Mouse (Mus musculus): ENCODE measurements at regions not wholly inside any gene's neighbourhood (a gene's known extent, or its start where the extent isn't known, plus 50 kb on each side); places are given as distances from the start of the nearest gene placed in this dataset.

DNA sequence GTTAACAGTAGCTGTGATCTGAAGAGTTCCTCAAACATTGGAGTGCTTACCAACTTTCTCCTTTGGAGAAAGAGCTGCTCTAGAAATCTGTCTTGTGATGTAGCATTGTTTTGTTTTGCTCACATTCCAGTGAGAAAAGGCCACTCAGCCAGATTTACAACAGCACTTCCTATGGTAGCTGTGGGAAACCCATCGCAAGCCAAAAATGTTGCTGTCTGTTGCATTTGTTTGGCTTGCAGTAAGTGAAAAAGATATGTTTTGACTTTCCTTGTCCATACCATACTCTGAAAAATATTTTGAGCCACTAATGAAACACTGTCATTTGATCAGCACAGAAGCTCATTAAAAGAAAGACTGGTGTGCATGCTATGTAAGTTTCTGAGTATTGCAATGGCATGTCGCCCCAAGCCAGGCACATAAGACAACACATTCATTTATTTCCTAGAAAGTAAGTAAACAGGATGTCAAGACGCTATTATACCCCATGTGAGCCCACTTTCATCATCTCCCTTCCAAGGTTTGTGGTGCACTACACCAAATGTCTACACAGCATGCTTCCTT is 66.2 kb downstream of the Car2 start:
- Histone ChIP-seq H3K36me3 (ENCODE audit: control insufficient read depth, insufficient read depth, low read length, poor library complexity, severe bottlenecking) (no peaks in the 10 kb centered on the region), H3K27me3 (ENCODE audit: control insufficient read depth, insufficient read depth, low read length, poor library complexity, severe bottlenecking) (no peaks in the 10 kb centered on the region)
- DNase-seq (ENCODE audit: low read depth, low spot score): no peak

DNA sequence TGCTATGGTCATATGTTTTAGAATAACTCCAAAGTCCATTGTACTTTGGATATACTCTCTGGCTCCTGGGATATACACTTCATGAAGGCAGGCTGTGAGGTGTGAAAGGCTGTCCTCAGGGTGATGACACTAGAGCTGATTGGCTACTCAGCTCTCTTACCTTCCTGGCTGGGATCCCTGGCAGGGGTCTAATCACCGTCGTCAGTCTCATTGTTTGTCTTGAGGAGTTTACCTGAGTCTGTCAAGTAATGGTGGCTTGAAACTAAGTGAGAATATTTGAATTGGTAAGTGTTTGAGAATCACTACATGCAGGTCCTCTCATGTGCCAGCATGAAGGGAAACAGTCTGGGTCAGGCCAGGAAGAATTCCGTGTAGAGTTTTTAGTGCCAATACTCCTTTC is 66.9 kb downstream of the Car2 start:
- Histone ChIP-seq H3K27me3 (ENCODE audit: control insufficient read depth, insufficient read depth, low read length, poor library complexity, severe bottlenecking) (no peaks in the 10 kb centered on the region), H3K36me3 (ENCODE audit: control insufficient read depth, insufficient read depth, low read length, poor library complexity, severe bottlenecking) (no peaks in the 10 kb centered on the region)
- no peak for DNase-seq (ENCODE audit: low read depth, low spot score)

DNA sequence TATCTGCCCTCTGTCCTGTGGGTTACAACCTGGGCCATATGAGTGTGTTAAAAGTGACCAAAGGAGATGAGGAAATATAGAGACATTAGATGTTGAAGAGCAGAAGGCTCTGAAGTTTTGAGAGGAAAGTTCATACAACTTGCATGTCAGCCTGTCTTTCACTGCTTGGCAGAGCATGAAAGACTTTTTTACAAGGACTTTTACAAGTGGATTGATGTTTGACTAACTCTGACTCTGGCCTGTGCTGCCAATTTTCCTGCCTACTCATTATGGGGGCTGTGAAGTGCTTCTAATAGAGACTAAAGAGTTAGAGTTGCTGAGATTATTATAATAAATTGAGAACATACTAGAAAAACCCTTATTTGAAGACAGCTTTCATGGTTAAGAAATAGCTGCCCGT is 71.4 kb downstream of the Car2 start:
- Histone ChIP-seq H3K36me3 (ENCODE audit: control insufficient read depth, insufficient read depth, low read length, poor library complexity, severe bottlenecking) (no peaks in the 10 kb centered on the region), H3K27me3 (ENCODE audit: control insufficient read depth, insufficient read depth, low read length, poor library complexity, severe bottlenecking) (no peaks in the 10 kb centered on the region)
- no peak for DNase-seq (ENCODE audit: low read depth, low spot score)

DNA sequence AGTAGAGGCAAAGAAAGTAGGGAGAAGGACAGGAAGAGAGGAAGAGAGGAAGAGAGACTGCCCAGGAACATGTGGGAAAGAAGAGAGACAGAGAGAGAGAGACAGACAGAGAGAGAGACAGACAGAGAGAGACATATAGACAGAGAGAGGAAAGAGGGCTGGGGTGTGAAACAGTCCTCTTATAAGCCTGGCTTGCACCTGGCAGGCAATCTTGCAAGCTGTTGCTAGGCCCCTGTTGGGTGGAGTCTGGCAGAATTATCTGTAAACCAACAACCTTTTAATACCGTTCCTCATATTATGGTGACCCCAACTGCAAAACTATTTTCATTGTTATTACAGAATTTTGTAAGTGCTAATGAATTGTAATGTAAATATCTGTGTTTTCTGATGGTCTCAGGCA is 72.2 kb downstream of the Car2 start:
- no peaks in the 10 kb centered on the region for H3K36me3 ChIP-seq (ENCODE audit: control insufficient read depth, insufficient read depth, low read length, poor library complexity, severe bottlenecking)
- no peaks in the 10 kb centered on the region for H3K27me3 ChIP-seq (ENCODE audit: control insufficient read depth, insufficient read depth, low read length, poor library complexity, severe bottlenecking)
- no peak for DNase-seq (ENCODE audit: low read depth, low spot score)

DNA sequence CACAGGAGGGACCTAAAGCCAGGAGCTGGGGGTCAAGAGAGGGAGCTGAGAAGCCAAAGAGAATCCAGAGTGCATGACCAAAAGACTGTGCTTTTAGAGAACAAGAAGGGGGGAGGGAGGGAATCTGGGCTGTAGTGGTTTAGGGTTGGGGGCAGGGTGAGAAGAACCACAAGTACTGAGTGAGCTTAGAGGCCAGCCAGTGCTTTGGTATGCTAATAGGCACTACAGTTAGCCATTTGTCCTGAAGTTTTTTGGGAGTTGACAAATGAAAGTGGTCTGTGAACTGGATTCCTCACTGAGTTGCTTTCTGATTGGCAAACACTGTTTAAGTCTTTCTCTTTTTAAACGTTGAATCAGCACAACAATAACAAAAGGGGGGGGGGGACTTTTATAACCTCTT is 73.5 kb downstream of the Car2 start:
- Histone ChIP-seq H3K36me3 (ENCODE audit: control insufficient read depth, insufficient read depth, low read length, poor library complexity, severe bottlenecking) (no peaks in the 10 kb centered on the region), H3K27me3 (ENCODE audit: control insufficient read depth, insufficient read depth, low read length, poor library complexity, severe bottlenecking) (no peaks in the 10 kb centered on the region)
- no peak for DNase-seq (ENCODE audit: low read depth, low spot score)

DNA sequence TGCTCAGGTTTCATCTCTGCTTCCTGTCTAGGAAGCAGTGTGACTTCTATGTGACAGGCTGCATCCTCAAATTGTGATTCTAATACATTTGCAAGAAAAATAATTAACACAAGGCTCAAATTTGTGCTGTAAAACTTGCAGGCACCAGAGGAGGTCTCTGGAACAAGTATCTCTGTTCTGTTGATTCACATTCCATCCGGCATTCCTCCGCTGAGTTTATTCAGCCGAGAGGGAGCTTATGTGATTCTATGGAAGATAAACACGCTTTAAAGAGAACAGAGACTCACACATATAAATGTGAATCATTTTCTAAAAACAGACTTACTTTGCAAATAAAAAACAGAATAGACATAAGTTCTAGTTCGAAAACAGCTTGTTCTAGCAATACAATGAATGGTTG is 78.7 kb downstream of the Car2 start:
- no peak for DNase-seq (ENCODE audit: low read depth, low spot score)
- Histone ChIP-seq H3K36me3 (ENCODE audit: control insufficient read depth, insufficient read depth, low read length, poor library complexity, severe bottlenecking) (no peaks in the 10 kb centered on the region), H3K27me3 (ENCODE audit: control insufficient read depth, insufficient read depth, low read length, poor library complexity, severe bottlenecking) (no peaks in the 10 kb centered on the region)

DNA sequence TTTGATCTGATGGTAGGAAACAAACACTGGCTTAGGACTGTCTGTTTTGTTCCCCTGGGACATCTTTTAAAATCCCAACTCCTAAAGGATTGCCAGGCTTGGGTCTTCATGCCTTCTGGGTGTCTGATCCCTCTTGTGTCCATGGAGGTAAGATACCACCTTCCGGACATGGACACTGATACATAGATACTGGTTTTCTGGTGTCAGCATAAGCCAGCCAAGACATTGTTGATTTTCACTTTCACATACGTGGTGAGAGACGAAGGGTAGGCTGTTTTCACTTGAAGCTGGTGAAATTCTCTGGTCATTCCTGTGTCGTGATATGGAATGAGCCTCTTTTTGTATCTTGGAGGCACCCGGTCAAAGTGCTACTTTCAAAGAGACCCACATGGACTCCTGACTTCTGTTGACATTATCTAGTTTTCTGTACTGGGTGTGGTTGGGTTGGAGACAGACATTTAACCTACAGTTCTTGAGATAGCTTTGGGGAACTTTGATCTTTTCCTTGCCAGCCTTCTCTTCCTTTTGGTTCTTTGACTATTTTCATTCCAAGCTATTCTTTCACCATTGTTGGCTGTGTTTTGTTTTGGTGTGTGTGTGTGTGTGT is 79.5 kb downstream of the Car2 start:
- no peak for DNase-seq (ENCODE audit: low read depth, low spot score)
- Histone ChIP-seq H3K36me3 (ENCODE audit: control insufficient read depth, insufficient read depth, low read length, poor library complexity, severe bottlenecking) (no peaks in the 10 kb centered on the region), H3K27me3 (ENCODE audit: control insufficient read depth, insufficient read depth, low read length, poor library complexity, severe bottlenecking) (no peaks in the 10 kb centered on the region)

DNA sequence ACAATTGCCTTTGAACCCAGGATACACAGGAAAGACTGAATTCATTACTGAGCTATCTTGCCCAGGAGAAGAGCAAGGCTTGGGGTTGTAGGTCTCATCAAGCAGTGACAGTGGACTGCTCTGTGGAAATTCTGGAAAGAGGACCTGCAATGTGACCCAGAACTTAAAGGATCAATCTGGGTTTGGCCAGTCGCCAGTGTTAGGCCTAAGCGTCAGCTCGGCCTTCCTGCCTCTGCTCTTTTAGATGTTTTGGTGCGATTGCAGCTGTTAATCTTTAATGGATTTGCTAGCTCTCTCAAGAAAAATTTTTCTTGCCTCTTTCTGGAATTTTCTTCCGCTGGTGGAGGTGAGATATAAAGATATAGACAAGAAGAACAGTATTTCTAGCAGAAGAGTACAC is 81.2 kb downstream of the Car2 start:
- Histone ChIP-seq H3K27me3 (ENCODE audit: control insufficient read depth, insufficient read depth, low read length, poor library complexity, severe bottlenecking) (no peaks in the 10 kb centered on the region), H3K36me3 (ENCODE audit: control insufficient read depth, insufficient read depth, low read length, poor library complexity, severe bottlenecking) (no peaks in the 10 kb centered on the region)
- DNase-seq (ENCODE audit: low read depth, low spot score): no peak

DNA sequence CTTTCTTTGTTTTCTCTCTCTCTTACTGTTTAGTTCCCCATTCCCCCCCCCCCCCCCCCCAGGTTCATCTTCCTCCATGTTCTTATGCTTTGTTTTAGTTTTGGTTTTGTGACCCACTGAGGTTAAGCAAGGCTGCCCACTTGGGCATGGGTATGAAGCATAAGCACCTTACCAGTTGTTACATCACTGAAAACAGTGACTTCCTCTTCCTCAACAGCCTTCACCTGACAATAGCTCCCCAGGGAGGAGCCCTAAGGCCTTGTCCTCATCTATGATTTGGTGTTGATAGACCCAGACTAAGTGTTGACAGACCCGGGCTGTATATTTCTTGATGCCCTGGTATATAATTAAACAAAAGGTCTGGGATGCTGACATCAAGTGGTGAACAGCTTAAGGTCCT is 82.3 kb downstream of the Car2 start:
- peak; percentile 69 for DNase-seq (ENCODE audit: low read depth, low spot score)
- Histone ChIP-seq H3K27me3 (ENCODE audit: control insufficient read depth, insufficient read depth, low read length, poor library complexity, severe bottlenecking) (no peaks in the 10 kb centered on the region), H3K36me3 (ENCODE audit: control insufficient read depth, insufficient read depth, low read length, poor library complexity, severe bottlenecking) (no peaks in the 10 kb centered on the region)

DNA sequence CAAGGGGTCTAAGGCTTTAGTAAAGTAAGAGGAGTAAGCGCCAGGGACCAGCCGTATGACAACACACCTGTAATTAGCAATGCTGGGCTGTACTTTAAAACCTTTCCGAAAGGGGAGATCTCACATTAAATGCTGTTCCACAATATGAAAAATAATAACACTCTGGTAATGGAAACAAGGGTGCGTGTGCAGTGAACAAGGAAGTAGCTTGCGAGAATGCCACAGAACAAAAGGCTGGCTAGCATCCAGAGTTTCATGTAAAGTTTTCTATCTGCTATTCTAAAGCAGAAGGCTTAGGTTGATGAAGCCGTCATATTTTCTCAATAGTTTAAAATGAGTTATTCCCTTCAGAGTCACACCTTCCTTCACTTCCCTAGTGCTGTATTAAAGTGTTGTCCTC is 83.6 kb downstream of the Car2 start:
- DNase-seq (ENCODE audit: low read depth, low spot score): no peak
- Histone ChIP-seq H3K27me3 (ENCODE audit: control insufficient read depth, insufficient read depth, low read length, poor library complexity, severe bottlenecking) (no peaks in the 10 kb centered on the region), H3K36me3 (ENCODE audit: control insufficient read depth, insufficient read depth, low read length, poor library complexity, severe bottlenecking) (no peaks in the 10 kb centered on the region)

DNA sequence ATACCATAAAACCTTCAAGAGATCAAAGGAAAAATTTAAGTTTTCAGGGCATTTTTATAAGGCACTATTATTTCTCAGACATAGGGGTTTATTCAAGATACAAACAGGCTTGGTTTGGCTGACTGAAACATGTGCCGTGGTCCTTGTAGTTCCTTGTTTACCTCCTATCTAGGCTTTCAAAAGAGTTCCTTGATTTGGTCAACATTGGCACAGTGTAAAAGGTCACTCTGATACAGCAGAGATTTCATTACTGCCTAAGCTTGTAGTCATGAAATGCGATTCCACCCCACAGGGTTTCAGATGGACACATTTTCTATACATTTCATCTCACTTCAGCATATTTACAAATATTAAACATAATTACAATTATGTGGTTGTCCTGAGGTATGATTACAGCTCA is 85.6 kb downstream of the Car2 start:
- H3K27me3 ChIP-seq (ENCODE audit: control insufficient read depth, insufficient read depth, low read length, poor library complexity, severe bottlenecking): no peaks in the 10 kb centered on the region
- no peak for DNase-seq (ENCODE audit: low read depth, low spot score)

DNA sequence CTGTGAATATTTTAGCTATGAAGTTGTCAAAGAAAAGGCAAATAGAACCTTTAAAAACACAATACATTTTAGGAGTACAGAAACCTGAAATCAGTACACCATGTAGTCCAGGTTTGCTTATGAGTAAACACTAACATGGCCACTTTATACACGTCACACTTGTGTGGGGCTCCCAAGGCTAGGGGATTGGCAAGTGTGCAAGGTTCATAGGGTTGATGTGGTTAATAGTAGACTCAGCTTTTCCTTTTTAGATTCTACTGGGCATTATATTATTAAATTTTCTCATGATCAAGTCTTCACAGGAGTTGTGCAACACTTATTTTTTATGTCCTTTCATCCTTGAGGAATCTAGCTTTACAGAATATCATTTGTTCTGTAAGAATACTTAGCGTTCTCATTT is 88.7 kb downstream of the Car2 start:
- no peaks in the 10 kb centered on the region for H3K27me3 ChIP-seq (ENCODE audit: control insufficient read depth, insufficient read depth, low read length, poor library complexity, severe bottlenecking)
- no peaks in the 10 kb centered on the region for H3K36me3 ChIP-seq (ENCODE audit: control insufficient read depth, insufficient read depth, low read length, poor library complexity, severe bottlenecking)
- DNase-seq (ENCODE audit: low read depth, low spot score): no peak

More for the DNA sequence above, 85.6 kb downstream of the Car2 start:
- H3K36me3 ChIP-seq (ENCODE audit: control insufficient read depth, insufficient read depth, low read length, poor library complexity, severe bottlenecking): no peaks in the 10 kb centered on the region

DNA sequence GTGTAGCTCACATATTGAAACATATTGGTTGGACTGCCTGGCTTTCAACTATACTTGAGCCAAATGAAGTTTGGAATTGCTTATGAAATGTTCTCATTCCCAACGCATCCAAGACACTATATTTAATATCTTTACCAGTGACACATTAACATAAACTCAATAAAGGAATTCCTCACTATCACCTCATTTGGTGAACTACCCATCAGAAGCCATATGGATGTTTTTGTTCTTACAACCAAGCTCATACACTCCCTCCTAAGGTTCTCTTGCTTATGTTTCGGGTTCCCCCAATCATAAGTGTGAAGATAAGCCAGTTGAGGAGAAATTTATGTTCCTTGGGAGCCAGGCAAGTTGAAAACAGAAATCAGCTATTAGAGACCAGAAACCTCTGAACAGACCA is 89.1 kb downstream of the Car2 start:
- H3K27me3 ChIP-seq (ENCODE audit: control insufficient read depth, insufficient read depth, low read length, poor library complexity, severe bottlenecking): no peaks in the 10 kb centered on the region
- H3K36me3 ChIP-seq (ENCODE audit: control insufficient read depth, insufficient read depth, low read length, poor library complexity, severe bottlenecking): no peaks in the 10 kb centered on the region
- no peak for DNase-seq (ENCODE audit: low read depth, low spot score)

DNA sequence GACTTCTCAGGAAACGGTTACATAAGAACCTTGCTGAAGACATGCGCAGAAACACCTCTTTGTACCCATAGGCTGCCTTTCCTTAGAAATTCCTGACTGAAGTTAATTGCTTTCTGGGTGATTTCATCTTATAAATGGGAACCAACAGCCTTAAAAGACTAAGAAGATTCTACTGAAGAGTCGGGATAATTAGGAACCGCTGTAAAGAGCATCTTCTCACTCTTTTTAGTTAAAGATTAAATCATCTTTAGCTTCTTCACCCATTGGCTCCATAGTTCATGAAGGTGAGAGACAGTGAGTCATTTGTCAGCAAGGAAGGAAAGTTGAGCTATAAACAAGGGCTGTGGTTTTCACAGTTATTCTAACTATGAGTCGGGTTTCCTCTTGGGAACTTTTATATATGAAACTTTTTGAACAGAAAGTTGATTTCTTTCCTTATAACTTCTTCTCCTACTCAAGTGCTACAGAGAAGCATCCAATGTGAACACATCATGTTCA is 93.1 kb downstream of the Car2 start:
- no peak for DNase-seq (ENCODE audit: low read depth, low spot score)
- Histone ChIP-seq H3K27me3 (ENCODE audit: control insufficient read depth, insufficient read depth, low read length, poor library complexity, severe bottlenecking) (no peaks in the 10 kb centered on the region), H3K36me3 (ENCODE audit: control insufficient read depth, insufficient read depth, low read length, poor library complexity, severe bottlenecking) (no peaks in the 10 kb centered on the region)

DNA sequence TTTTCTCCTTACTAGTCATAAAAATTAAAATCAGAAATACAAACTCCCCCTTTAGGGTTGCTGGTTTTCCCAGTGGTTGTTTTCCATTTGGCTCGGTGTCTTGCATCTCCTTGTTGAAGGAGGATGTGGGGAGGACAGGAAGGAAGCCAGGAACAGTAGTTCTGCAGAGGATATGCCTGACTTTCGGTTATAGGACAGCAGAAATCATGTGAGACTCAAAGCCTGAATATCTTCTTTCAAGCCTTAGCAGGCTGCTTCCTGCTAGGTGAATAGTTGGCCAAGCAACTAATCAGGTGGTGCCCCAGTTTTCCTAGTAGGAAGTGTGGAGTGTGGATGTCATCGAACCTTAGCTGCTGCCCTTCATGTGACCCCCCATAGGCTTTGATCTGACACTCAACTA is 103.6 kb downstream of the Car2 start:
- Histone ChIP-seq H3K27me3 (ENCODE audit: control insufficient read depth, insufficient read depth, low read length, poor library complexity, severe bottlenecking) (no peaks in the 10 kb centered on the region), H3K36me3 (ENCODE audit: control insufficient read depth, insufficient read depth, low read length, poor library complexity, severe bottlenecking) (no peaks in the 10 kb centered on the region)
- DNase-seq (ENCODE audit: low read depth, low spot score): peak; percentile 30

DNA sequence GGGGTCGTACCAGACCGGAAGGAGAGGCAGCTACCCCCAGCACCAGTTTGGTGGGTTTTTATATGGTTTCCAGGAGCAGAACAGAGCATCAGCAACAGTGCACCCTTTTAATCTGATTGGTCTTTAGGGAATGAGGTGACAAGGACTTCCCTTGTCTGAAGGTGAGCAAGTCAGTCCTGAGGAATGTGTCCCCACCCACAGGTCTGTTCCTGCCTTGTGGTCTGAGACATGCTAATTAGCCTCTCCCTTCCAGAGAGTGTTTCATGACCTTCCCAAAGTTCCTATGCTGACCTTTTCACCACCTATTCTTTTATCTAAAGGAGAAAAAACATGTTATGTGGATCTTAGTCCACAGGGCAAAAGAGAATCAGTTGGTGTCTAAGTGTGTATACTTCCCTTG is 107.9 kb downstream of the Car2 start:
- DNase-seq (ENCODE audit: low read depth, low spot score): no peak
- no peaks in the 10 kb centered on the region for H3K27me3 ChIP-seq (ENCODE audit: control insufficient read depth, insufficient read depth, low read length, poor library complexity, severe bottlenecking)
- no peaks in the 10 kb centered on the region for H3K36me3 ChIP-seq (ENCODE audit: control insufficient read depth, insufficient read depth, low read length, poor library complexity, severe bottlenecking)
